Mouse (Mus musculus) MEL (cell line): ENCODE measurements around the gene Siah2. TPM values are rescaled to one million over a fixed set of nuclear protein-coding genes. Genes with fewer than 3 reads are reported as not detected.

ENCODE experiments used
- DNase-seq: peaks from one replicate; pipeline ENCODE4 v3.0.0; 2011; ENCODE audit warnings: low read depth, low spot score
- H3K27ac ChIP-seq: 2 replicates; pipeline ENCODE4 v1.5.1; 2012; ENCODE audit warnings: low read depth, mild to moderate bottlenecking, control low read depth, low read length, moderate library complexity; ENCODE audit not compliant: control insufficient read depth
- H3K27me3 ChIP-seq, 2 experiments: fragments of 150-350 bp in 1 of 2; sonication (generic) in 1 of 2; 2 replicates each; pipeline ENCODE4 v1.6.1; 2012; ENCODE audit warnings: low read length in 2 of 2, mild to moderate bottlenecking in 2 of 2, improper control_type of control experiment in 1 of 2, moderate library complexity in 1 of 2; ENCODE audit not compliant: insufficient read depth in 2 of 2, control insufficient read depth in 1 of 2
- H3K36me3 ChIP-seq, 2 experiments: 2 replicates each; pipeline ENCODE4 v1.6.1; 2012 to 2014; ENCODE audit warnings: low read length in 2 of 2, improper control_type of control experiment in 1 of 2, inconsistent platforms in 1 of 2, mild to moderate bottlenecking in 1 of 2; ENCODE audit not compliant: insufficient read depth in 2 of 2, control insufficient read depth in 1 of 2
- H3K4me1 ChIP-seq, 2 experiments: fragments of 150-350 bp in 1 of 2; sonication (generic) in 1 of 2; 2 replicates each; pipeline ENCODE4 v1.6.1; 2012; ENCODE audit warnings: low read length in 2 of 2, improper control_type of control experiment in 1 of 2, mild to moderate bottlenecking in 1 of 2; ENCODE audit not compliant: insufficient read depth in 2 of 2, control insufficient read depth in 1 of 2
- H3K4me3 ChIP-seq, 2 experiments: fragments of 150-350 bp in 1 of 2; sonication (generic) in 1 of 2; 2 replicates each; pipeline ENCODE4 v1.5.1; 2012; ENCODE audit warnings: low read depth in 2 of 2, low read length in 2 of 2, mild to moderate bottlenecking in 2 of 2, moderate library complexity in 2 of 2, control low read depth in 1 of 2, improper control_type of control experiment in 1 of 2; ENCODE audit not compliant: control insufficient read depth in 1 of 2, insufficient read depth in 1 of 2
- H3K79me2 ChIP-seq: 2 replicates; pipeline ENCODE4 v1.6.1; 2012; ENCODE audit warnings: mild to moderate bottlenecking, low read length, moderate library complexity; ENCODE audit not compliant: control insufficient read depth, poor library complexity, insufficient read depth
- H3K9ac ChIP-seq: 2 replicates; pipeline ENCODE4 v1.6.1; 2012; ENCODE audit warnings: low read depth, mild to moderate bottlenecking, control low read depth, low read length, moderate library complexity; ENCODE audit not compliant: control insufficient read depth, poor library complexity, severe bottlenecking
- H3K9me3 ChIP-seq: fragments of 150-350 bp; sonication (generic); replicated peaks from 2 replicates; pipeline ENCODE4 v1.6.1; 2012; ENCODE audit warnings: mild to moderate bottlenecking, low read length, improper control_type of control experiment, moderate library complexity; ENCODE audit not compliant: insufficient read depth
- CHD2 ChIP-seq: IDR thresholded peaks from 2 replicates; pipeline ENCODE4 v1.6.1; 2011; ENCODE audit warnings: low read length, improper control_type of control experiment
- CTCF ChIP-seq, 3 experiments: IDR thresholded peaks in 2 of 3; conservative IDR thresholded peaks in 1 of 3; 2 replicates each; pipeline ENCODE4 v1.5.1; 2011 to 2012; ENCODE audit warnings: low read length in 3 of 3, low read depth in 2 of 3, mild to moderate bottlenecking in 2 of 3, improper control_type of control experiment in 1 of 3, inconsistent platforms in 1 of 3, mixed read lengths in 1 of 3, moderate library complexity in 1 of 3; ENCODE audit not compliant: control insufficient read depth in 1 of 3, insufficient read depth in 1 of 3, poor library complexity in 1 of 3, severe bottlenecking in 1 of 3
- GATA1 ChIP-seq: IDR thresholded peaks from 2 replicates; pipeline ENCODE4 v1.6.1; 2011; ENCODE audit warnings: low read depth, low read length, improper control_type of control experiment
- HCFC1 ChIP-seq: IDR thresholded peaks from 2 replicates; pipeline ENCODE4 v1.6.1; 2012; ENCODE audit warnings: low read depth, mild to moderate bottlenecking, inconsistent platforms, low read length, improper control_type of control experiment, moderate library complexity
- KAT2A ChIP-seq: conservative IDR thresholded peaks from 2 replicates; pipeline ENCODE4 v1.6.1; 2012; ENCODE audit warnings: low read depth, low read length, improper control_type of control experiment, inconsistent platforms
- MAFK ChIP-seq: IDR thresholded peaks from 2 replicates; pipeline ENCODE4 v1.6.1; 2011; ENCODE audit warnings: low read depth, mild to moderate bottlenecking, low read length, improper control_type of control experiment, borderline replicate concordance
- USF2 ChIP-seq, 2 experiments: IDR thresholded peaks; 2 replicates each; pipeline ENCODE4 v1.6.1; 2011 to 2012; ENCODE audit warnings: improper control_type of control experiment in 2 of 2, low read length in 2 of 2, borderline replicate concordance in 1 of 2, inconsistent platforms in 1 of 2, low read depth in 1 of 2, mild to moderate bottlenecking in 1 of 2; ENCODE audit not compliant: insufficient read depth in 1 of 2
- ZKSCAN1 ChIP-seq: IDR thresholded peaks from 2 replicates; pipeline ENCODE4 v1.6.1; 2012; ENCODE audit warnings: low read depth, mild to moderate bottlenecking, inconsistent platforms, low read length, improper control_type of control experiment, moderate library complexity
- ZNF384 ChIP-seq: IDR thresholded peaks from 2 replicates; pipeline ENCODE4 v1.6.1; 2012; ENCODE audit warnings: low read depth, mild to moderate bottlenecking, inconsistent platforms, low read length, improper control_type of control experiment
- polyA plus RNA-seq, 2 experiments: library from polyadenylated mRNA; stranded (reverse) in 1 of 2; unstranded in 1 of 2; fragments of >175 nt in 1 of 2; fragments of >200 nt in 1 of 2; gene quantifications; 2 replicates each; pipeline versions ENCODE4 v1.2.1 to v1.2.4; 2012; ENCODE audit warnings: low replicate concordance in 2 of 2, low read depth in 1 of 2; ENCODE audit not compliant: insufficient read length in 2 of 2, insufficient read depth in 1 of 2, missing spikeins in 1 of 2
- total RNA-seq: library from RNA; depleted of rRNA; stranded (reverse); fragments of 300-350 nt; gene quantifications from 2 replicates; pipeline ENCODE4 v1.2.3, GENCODE M21; 2012

The Siah2 gene
- total and polyA plus RNA-seq, 3 experiments = 17.6 to 58.1 (median 22.5) TPM

- no peak for DNase-seq
- TF ChIP-seq MAFK = no peak
- no peak for TF ChIP-seq CTCF (IDR thresholded peaks at IDR 0.05 in 2 of 3, conservative IDR thresholded peaks at IDR 0.05 in 1 of 3; ENCODE audit: control insufficient read depth in 1 of 3, insufficient read depth in 1 of 3, low read depth in 2 of 3, low read length in 3 of 3, poor library complexity in 1 of 3, severe bottlenecking in 1 of 3)
- TF ChIP-seq HCFC1 = no peak
- no peak for TF ChIP-seq CHD2
- no peak for TF ChIP-seq KAT2A
- no peak for TF ChIP-seq ZNF384
- no peak for TF ChIP-seq GATA1
- no peak for TF ChIP-seq ZKSCAN1
- TF ChIP-seq, all 39 proteins: peak for 0
- Histone ChIP-seq H3K9ac (no peak overlapping the region), H3K4me1 (peaks cover 1 to 3% of the 10 kb centered on the region in 2 experiments), H3K36me3 (peaks cover 0 to 5% of the 10 kb centered on the region in 2 experiments; a peak in 2 of 4 replicates), H3K79me2 (peaks cover 17% of the 10 kb centered on the region), H3K9me3 (no peaks in the 10 kb centered on the region), H3K27me3 (peaks cover 0 to 1% of the 10 kb centered on the region in 2 experiments; a peak in 1 of 4 replicates), H3K4me3 (no peak overlapping the region), H3K27ac (no peak overlapping the region)
These were observed 2.8 kb upstream of the Siah2 start for GRCm38 (mm10) chr3:58695044-58695443.

GRCm38 (mm10) chr3:58693331-58693730, 1.1 kb upstream of the Siah2 start:
- no peak for TF ChIP-seq CHD2
- peaks cover 23% of the 10 kb centered on the region for H3K79me2 ChIP-seq
- H3K4me3 ChIP-seq = no peak overlapping the region
- H3K36me3 ChIP-seq = peaks cover 2 to 18% of the 10 kb centered on the region in 2 experiments; a peak in 3 of 4 replicates
- H3K9ac ChIP-seq = no peak overlapping the region
- H3K4me1 ChIP-seq = peaks cover 11 to 16% of the 10 kb centered on the region in 2 experiments
- no peak for DNase-seq
- peaks cover 0 to 1% of the 10 kb centered on the region in 2 experiments; a peak in 1 of 4 replicates for H3K27me3 ChIP-seq
- H3K9me3 ChIP-seq = no peaks in the 10 kb centered on the region
- no peak overlapping the region for H3K27ac ChIP-seq

GRCm38 (mm10) chr3:58691374-58691939, 743 bp downstream of the Siah2 start:
- H3K9me3 ChIP-seq = no peaks in the 10 kb centered on the region
- H3K9ac ChIP-seq = peak overlapping the region; percentile 97
- H3K27me3 ChIP-seq = no peaks in the 10 kb centered on the region; a peak in 1 of 4 replicates
- peak in 1 of 3 experiments; percentile 22; a peak in 2 of 6 replicates for TF ChIP-seq CTCF (IDR thresholded peaks at IDR 0.05 in 2 of 3, conservative IDR thresholded peaks at IDR 0.05 in 1 of 3; ENCODE audit: control insufficient read depth in 1 of 3, insufficient read depth in 1 of 3, low read depth in 2 of 3, low read length in 3 of 3, poor library complexity in 1 of 3, severe bottlenecking in 1 of 3)
- no peak for TF ChIP-seq USF2 (IDR thresholded peaks at IDR 0.05; ENCODE audit: borderline replicate concordance in 1 of 2, insufficient read depth in 1 of 2, low read depth in 1 of 2, low read length in 2 of 2)
- no peak for TF ChIP-seq KAT2A
- DNase-seq = peak; percentile 73
- H3K4me3 ChIP-seq = peak overlapping the region; percentile 71 to 97
- peaks cover 11 to 20% of the 10 kb centered on the region in 2 experiments for H3K4me1 ChIP-seq
- peaks cover 35% of the 10 kb centered on the region for H3K79me2 ChIP-seq
- H3K36me3 ChIP-seq = peaks cover 2 to 26% of the 10 kb centered on the region in 2 experiments; a peak in 3 of 4 replicates
- H3K27ac ChIP-seq = peak overlapping the region; percentile 49
